Mouse (Mus musculus): ENCODE results near the gene Celf6.

GRCm38 (mm10) chr9:59542766-59543324 is 34.9 kb upstream of the Celf6 start:
- TF ChIP-seq CTCF (IDR thresholded peaks at IDR 0.05; ENCODE audit: extremely low read depth, insufficient read length, insufficient replicate concordance, low read depth, low read length) (no peak), POLR2A (IDR thresholded peaks at IDR 0.05; ENCODE audit: low read depth, low read length) (no peak)
